Mouse (Mus musculus) T-helper 1 cell (primary cell): ENCODE measurements around the gene Appl2.

Source experiments
- in situ Hi-C: fragments of 300-600 bp; cut with MboI, MseI; formaldehyde crosslinking; loops from one replicate; pipeline ENCODE4 v1.15.1; 2025; ENCODE audit warnings: high pct_unique_total_duplicates

The Appl2 gene

GRCm38 (mm10) chr10:83631775-83632174 is 16.8 kb downstream of the Appl2 start:
- in situ Hi-C loops, result no loop called here

GRCm38 (mm10) chr10:83630899-83631298 is 17.6 kb downstream of the Appl2 start:
- in situ Hi-C loops, result no loop called here

GRCm38 (mm10) chr10:83629878-83630277 is 18.7 kb downstream of the Appl2 start:
- in situ Hi-C loops, result no loop called here

DNA sequence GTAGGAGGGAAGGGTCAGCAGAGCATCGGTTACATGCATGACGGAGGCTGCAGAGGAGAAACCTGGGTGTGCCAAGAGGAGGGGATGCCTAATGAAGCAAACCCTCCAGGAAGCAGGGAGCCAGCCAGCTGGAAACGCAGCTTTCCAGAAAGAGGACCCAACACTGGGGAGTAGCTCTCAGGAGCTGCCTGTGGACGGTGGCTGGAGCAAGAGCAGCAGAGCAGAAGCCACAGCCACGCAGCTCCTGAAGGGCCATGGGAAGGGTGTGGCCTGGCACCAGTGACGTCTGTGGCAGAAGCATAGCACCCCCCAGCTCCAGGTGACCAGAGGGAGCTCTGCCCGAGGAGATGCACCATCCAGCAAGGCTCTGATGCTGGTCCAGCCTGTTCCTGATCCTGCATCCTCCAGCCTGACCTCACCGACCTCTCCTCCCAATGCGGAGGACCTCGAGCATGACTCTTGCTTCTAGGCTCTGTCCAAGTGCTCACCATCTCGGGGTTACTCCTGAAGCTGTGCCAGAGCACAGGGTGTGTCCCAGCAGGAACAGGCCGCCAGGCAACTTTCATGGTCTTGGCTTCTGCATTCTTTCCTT is 19.3 kb downstream of the Appl2 start:
- in situ Hi-C loops, result no loop called here

DNA sequence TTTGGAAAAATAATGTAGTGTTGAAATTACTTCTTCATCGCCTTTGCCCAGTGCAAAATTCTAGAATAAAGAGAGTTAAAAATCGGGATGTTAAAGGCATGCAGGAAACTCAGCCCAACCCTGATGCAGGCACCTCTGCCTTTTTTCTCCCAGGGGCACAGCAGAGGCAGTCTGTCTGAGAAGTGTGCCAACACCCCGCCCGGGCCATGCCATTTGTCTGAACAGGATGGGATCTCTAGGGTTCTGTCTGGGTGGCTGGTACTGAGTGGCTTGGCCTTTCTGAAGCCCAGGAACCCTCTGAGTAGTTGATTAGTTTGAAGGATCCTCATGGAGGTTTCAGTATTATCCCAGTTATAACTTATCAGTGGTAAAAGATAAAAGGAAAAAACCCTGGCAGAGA is 20.3 kb downstream of the Appl2 start:
- in situ Hi-C loops, result no loop called here

DNA sequence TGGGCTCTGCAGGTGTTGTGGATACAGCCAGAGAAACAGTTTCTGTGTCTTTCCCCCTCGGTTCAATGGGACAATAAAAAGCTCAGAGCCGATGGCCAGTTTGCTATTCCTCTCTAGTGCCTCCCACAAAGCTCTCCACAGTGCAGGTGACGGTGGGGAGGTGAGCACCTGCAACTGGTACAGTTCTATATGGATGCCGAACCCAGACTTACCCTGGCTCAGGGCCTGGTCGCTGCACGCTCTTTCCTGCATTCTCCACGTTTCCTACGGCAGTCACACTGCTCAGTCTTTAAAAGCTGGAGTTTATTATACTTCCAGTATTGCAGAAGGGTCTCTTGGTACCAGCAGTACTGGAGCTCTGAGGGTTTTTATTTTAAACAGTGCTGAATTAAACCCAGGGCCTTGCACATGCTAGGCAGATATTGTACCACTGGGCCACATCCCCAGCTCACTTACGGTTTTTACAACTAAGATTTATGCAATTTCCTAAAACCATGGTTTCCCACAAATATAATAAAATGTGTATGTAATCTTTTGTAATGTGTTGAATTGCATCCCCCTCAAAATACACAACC is 21.3 kb downstream of the Appl2 start:
- in situ Hi-C loops, result no loop called here

- in situ Hi-C loops, result no loop called here
Measured at GRCm38 (mm10) chr10:83624841-83625240, 23.7 kb downstream of the Appl2 start.

- in situ Hi-C loops, result no loop called here
Measured at GRCm38 (mm10) chr10:83624065-83624464, 24.5 kb downstream of the Appl2 start.

GRCm38 (mm10) chr10:83620350-83621055 is 28.0 kb downstream of the Appl2 start:
- in situ Hi-C loops, result no loop called here

DNA sequence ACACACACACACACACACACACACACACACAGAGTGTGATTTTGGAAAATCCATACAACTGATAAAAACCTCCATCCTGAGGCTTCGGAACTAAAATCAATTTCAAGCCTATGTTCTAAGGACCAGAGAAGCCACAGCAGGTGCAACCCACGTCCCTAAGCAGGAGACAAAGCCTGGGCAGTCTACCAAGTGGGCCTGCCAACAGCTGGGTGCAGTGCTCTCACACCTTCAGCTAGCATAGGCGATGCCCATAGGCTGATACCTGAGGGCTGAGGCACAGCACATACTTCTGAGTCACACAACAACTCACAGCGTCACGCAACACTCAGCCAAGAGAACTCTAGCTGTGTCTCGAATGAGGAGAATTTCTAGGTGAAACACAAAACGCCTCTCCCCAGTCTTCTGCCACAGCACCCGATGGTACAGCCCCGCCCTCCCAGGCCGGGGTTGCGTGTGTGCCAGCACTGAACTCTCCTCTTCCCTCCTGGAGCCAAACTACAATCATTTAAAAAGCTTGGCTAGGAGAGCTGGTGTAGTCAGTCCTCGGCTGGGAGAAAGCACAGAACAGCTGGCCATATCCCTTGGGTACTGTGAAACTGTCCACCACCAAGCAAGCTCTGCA is 29.6 kb downstream of the Appl2 start:
- in situ Hi-C loops, result no loop called here

- in situ Hi-C loops, result no loop called here
Measured at GRCm38 (mm10) chr10:83617366-83617765, 31.2 kb downstream of the Appl2 start.

DNA sequence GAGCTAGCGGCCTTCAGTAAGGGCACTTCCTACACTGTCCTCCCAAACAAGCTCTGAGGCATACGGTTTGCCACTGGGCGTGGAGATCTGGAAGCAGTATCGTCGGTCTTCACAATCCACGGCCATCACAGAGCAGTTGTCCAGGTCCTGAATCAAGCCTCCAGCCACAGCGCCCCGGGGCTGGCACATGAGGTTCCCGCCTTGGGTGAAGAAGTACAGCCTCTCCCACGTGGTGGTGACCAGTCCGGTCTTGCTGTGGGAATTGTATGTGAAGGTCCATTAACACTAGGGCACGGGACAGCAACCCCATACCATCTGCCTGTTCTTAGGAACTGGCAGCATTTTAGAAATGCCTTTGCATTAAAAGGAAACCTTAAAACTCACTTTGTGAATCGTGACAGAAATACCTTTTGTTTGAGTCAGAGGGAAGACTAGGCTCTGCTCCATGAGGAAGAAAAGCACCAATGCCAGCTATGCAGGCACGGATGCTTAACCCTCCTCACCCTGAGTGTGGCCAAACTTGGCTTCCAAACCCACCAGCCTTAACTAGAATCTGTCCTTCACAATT is 35.8 kb downstream of the Appl2 start:
- in situ Hi-C loops, result no loop called here

- in situ Hi-C loops, result no loop called here
Measured at GRCm38 (mm10) chr10:83611863-83612262, 36.7 kb downstream of the Appl2 start.

DNA sequence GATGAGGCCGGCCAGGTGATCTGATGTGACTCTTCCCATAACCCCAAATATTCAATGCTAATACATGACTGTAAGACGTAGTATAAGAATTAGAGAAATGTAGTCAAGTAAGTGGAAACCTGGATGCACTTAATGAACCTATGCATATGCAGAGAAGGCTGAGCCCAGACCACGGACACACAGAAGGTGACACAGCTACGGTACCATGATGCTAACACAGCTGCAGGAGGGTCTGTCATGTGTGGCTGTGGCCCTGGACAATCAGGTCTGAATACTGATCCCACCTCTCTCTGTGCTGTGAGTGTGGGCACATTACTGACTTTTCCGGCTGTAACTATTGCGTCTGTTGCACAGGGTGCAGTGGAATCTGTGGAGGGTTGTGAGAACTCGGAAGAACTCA is 38.0 kb downstream of the Appl2 start:
- in situ Hi-C loops, result no loop called here

DNA sequence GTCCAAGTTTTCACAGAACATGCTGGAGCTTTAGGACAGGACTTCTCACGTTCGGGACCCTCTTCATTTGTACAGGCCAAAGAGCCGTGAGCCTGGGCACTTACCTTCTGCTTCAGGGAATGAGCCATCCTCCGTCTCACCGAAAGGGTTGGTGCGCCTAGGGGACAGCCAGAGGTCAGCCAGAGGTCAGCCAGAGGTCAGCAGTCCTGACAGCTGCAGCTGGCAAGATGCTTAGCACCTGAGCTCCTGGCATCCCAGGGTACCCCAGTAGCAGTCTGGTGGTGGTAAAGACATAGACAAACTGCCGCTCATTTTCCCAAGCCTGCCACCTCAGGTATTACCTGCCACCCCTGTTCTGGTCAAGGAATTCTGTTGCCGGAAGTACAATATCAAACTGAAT is 39.9 kb downstream of the Appl2 start:
- in situ Hi-C loops, result no loop called here

- in situ Hi-C loops, result no loop called here
Measured at GRCm38 (mm10) chr10:83607111-83607510, 41.4 kb downstream of the Appl2 start.

DNA sequence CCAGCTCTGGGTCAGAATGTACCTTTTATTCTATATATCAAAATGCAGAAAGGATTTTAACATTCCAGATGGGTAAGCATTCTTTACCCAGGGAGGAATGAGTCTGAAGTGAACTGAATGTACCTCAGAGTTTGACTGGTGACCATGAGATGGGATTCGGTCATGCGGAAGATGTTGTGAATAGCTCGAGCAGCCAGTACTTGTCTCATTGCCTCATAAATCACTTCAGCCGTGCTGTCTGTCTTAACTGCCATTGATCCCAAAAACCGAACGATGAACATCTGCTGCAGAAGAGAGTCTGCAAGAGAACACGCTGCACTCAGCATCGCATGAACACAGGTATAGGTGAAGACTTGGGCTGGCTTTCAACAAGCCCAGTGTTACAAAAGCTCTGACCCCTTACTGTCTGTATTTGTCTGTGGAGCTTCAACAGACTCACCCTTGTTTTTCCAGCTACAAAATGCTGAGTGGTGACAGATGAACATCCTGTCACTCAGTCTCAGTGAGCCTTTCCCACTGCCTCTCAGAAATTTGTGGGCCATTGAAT is 42.8 kb downstream of the Appl2 start:
- in situ Hi-C loops, result no loop called here

GRCm38 (mm10) chr10:83603956-83604564 is 44.5 kb downstream of the Appl2 start:
- in situ Hi-C loops, result no loop called here

DNA sequence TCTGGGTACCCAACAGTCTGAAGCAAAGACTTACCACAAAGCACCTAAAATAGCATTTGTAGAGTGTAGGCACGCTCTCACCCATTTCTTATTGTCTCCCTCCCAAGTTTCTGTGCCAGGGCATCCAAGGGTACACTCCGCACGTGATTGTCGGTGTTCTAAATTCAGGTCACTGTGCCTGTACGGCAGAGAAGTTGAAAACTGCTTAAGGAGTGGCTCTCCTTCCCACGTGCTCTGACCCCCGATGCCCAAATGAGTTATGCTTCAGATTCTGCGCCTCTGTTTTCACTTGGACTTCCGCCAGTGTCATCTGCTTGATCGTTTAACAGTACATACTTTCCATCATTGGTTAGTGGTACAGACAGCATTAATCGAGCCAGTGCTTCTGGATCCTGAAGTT is 47.9 kb downstream of the Appl2 start:
- in situ Hi-C loops, result no loop called here

DNA sequence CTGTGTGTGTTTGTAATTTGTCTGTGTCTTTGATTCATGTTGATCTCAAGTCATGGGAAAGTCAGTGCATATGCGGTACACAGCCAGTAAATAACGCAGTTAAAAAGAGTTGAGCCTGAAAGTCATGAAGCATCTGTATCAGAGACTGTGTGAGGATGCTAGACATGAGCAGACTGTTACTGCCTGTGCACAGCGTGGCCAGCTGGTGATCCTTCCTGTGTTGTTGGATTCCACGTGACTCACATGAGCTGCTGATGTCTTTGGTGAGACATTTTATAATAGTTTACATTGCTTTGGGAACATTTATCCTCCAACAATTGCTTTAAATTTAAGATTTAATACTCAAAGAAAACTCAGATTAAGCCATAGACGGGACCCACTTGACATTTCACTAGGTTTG is 54.0 kb downstream of the Appl2 start:
- in situ Hi-C loops, result no loop called here

DNA sequence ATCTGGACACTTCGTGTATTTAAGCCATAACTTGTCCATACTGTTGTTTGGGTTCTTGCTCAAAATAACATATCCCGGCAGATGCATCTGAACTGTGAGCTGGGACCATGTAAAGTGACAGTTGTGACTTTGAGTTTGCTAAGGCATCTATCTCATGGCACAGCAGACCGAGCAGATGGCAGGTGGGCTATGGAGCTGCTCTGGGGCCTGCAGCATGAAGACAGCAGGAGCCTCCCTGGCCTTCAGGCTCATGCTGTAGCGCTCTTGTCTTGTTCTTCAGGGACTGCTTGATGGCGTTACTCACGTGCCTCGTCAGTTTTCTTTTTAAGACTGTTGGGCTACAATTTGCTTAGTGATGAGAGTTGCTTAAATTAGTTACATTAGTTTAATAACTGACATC is 55.9 kb downstream of the Appl2 start:
- in situ Hi-C loops, result no loop called here

- in situ Hi-C loops, result no loop called here
Measured at GRCm38 (mm10) chr10:83590801-83591200, 57.7 kb downstream of the Appl2 start.
